Mouse (Mus musculus) ES-E14 (cell line): Measurements from ENCODE around the gene Ltbp2. TPM values are rescaled to one million over a fixed set of nuclear protein-coding genes. Genes with fewer than 3 reads are reported as not detected.

Experiments used
- DNase-seq: peaks from one replicate; pipeline ENCODE4 v3.0.0-alpha.2; 2013; ENCODE audit warnings: low read depth, low spot score
- H3K27ac ChIP-seq: 2 replicates; pipeline ENCODE4 v1.5.1; 2012; ENCODE audit warnings: low read depth, mild to moderate bottlenecking, low read length, moderate library complexity, mixed read lengths; ENCODE audit not compliant: poor library complexity, insufficient read depth, severe bottlenecking
- H3K36me3 ChIP-seq: 2 replicates; pipeline ENCODE4 v1.6.1; 2012; ENCODE audit warnings: mild to moderate bottlenecking, low read length, moderate library complexity, mixed read lengths; ENCODE audit not compliant: control insufficient read depth, poor library complexity, insufficient read depth, severe bottlenecking
- H3K4me1 ChIP-seq, 2 experiments: fragments of 150-350 bp in 1 of 2; sonication (generic) in 1 of 2; 2 replicates each; pipeline ENCODE4 v1.6.1; 2012; ENCODE audit warnings: low read length in 2 of 2, mild to moderate bottlenecking in 1 of 2, mixed read lengths in 1 of 2; ENCODE audit not compliant: control insufficient read depth in 2 of 2, insufficient read depth in 2 of 2, poor library complexity in 1 of 2
- H3K4me3 ChIP-seq, 2 experiments: fragments of 150-350 bp in 1 of 2; sonication (generic) in 1 of 2; 2 replicates each; pipeline ENCODE4 v1.5.1; 2012; ENCODE audit warnings: low read length in 2 of 2, low read depth in 1 of 2, mild to moderate bottlenecking in 1 of 2, mixed read lengths in 1 of 2; ENCODE audit not compliant: insufficient read depth in 1 of 2, poor library complexity in 1 of 2, severe bottlenecking in 1 of 2
- H3K9ac ChIP-seq: 2 replicates; pipeline ENCODE4 v1.6.1; 2012; ENCODE audit warnings: low read depth, mild to moderate bottlenecking, low read length, mixed read lengths; ENCODE audit not compliant: poor library complexity, insufficient read depth, severe bottlenecking
- H3K9me3 ChIP-seq: fragments of 150-350 bp; sonication (generic); 2 replicates; pipeline ENCODE4 v1.6.1; 2012; ENCODE audit warnings: low read depth, mild to moderate bottlenecking, low read length; ENCODE audit not compliant: control insufficient read depth, insufficient read depth
- CHD2 ChIP-seq: IDR thresholded peaks from 2 replicates; pipeline ENCODE4 v1.6.1; 2014; ENCODE audit warnings: mild to moderate bottlenecking, low read depth, low read length, inconsistent platforms
- HCFC1 ChIP-seq: IDR thresholded peaks from 2 replicates; pipeline ENCODE4 v1.6.1; 2012; ENCODE audit warnings: low read length, inconsistent platforms, borderline replicate concordance; ENCODE audit not compliant: insufficient read depth
- MAFK ChIP-seq: IDR thresholded peaks from 2 replicates; pipeline ENCODE4 v1.6.1; 2014; ENCODE audit warnings: mild to moderate bottlenecking, low read depth, low read length, inconsistent platforms; ENCODE audit not compliant: insufficient read depth
- ZC3H11A ChIP-seq: IDR thresholded peaks from 2 replicates; pipeline ENCODE4 v1.6.1; 2012; ENCODE audit warnings: low read depth, mild to moderate bottlenecking, inconsistent platforms, low read length, borderline replicate concordance
- ZNF384 ChIP-seq: IDR thresholded peaks from 2 replicates; pipeline ENCODE4 v1.6.1; 2012; ENCODE audit warnings: low read depth, low read length, inconsistent platforms
- in situ Hi-C, 2 experiments: fragments of 600-800 bp; cut with MboI; formaldehyde crosslinking; loops; one replicate each; pipeline ENCODE4 v1.15.1; 2025; ENCODE audit warnings: low sequenced_read_pairs in 2 of 2, inconsistent platforms in 1 of 2; ENCODE audit not compliant: unreplicated experiment in 2 of 2
- total RNA-seq: library from RNA; depleted of rRNA; stranded (reverse); fragments of 300-350 nt; gene quantifications from 2 replicates; pipeline ENCODE4 v1.2.3, GENCODE M21; 2012

The Ltbp2 gene
- total RNA-seq, 1 experiment = 1.8 TPM

- Histone ChIP-seq H3K4me3 (no peak overlapping the region), H3K36me3 (peaks cover 31% of the 10 kb centered on the region), H3K9me3 (no peaks in the 10 kb centered on the region), H3K9ac (no peak overlapping the region), H3K4me1 (no peaks in the 10 kb centered on the region), H3K27ac (no peak overlapping the region)
- TF ChIP-seq ZNF384 = no peak
- no peak for TF ChIP-seq CHD2
- peak; percentile 19; the same call in 1 of the 2 replicates for TF ChIP-seq ZC3H11A
- DNase-seq = no peak
- in situ Hi-C loops = loop anchor here in 1 of 2 experiments (10.0 kb wide), 1 partner anchor 104 kb away; no protein-coding TSS in a partner anchor
These were observed 117.3 kb downstream of the Ltbp2 start for GRCm38 (mm10) chr12:84759063-84759462.

GRCm38 (mm10) chr12:84756016-84756415 is 120.3 kb downstream of the Ltbp2 start:
- Histone ChIP-seq H3K4me3 (no peak overlapping the region), H3K9ac (no peak overlapping the region), H3K9me3 (no peaks in the 10 kb centered on the region), H3K4me1 (peaks cover 0 to 2% of the 10 kb centered on the region in 2 experiments; a peak in 1 of 4 replicates), H3K27ac (no peak overlapping the region), H3K36me3 (peaks cover 18% of the 10 kb centered on the region)
- in situ Hi-C loops = loop anchor here in 1 of 2 experiments (10.0 kb wide), 1 partner anchor 101 kb away; no protein-coding TSS in a partner anchor
- DNase-seq = no peak
- TF ChIP-seq ZNF384 = no peak
- no peak for TF ChIP-seq HCFC1
- no peak for TF ChIP-seq CHD2
- no peak for TF ChIP-seq MAFK

GRCm38 (mm10) chr12:84755008-84755695 is 121.2 kb downstream of the Ltbp2 start:
- Histone ChIP-seq H3K4me3 (no peak overlapping the region), H3K36me3 (peaks cover 13% of the 10 kb centered on the region), H3K4me1 (peaks cover 0 to 2% of the 10 kb centered on the region in 2 experiments; a peak in 1 of 4 replicates), H3K9me3 (no peaks in the 10 kb centered on the region), H3K27ac (no peak overlapping the region), H3K9ac (no peak overlapping the region)
- in situ Hi-C loops = loop anchor here in 1 of 2 experiments (10.0 kb wide), 1 partner anchor 100 kb away; no protein-coding TSS in a partner anchor
- DNase-seq = peak; percentile 40
- TF ChIP-seq HCFC1 (no peak), ZNF384 (peak; percentile 88), MAFK (no peak), ZC3H11A (peak; percentile 67; the same call in 1 of the 2 replicates)

- H3K9me3 ChIP-seq = no peaks in the 10 kb centered on the region
- in situ Hi-C loops = loop anchor here in 1 of 2 experiments (10.0 kb wide), 1 partner anchor 98 kb away; no protein-coding TSS in a partner anchor
- H3K27ac ChIP-seq = no peak overlapping the region
- no peak overlapping the region for H3K4me3 ChIP-seq
- H3K36me3 ChIP-seq = peaks cover 9% of the 10 kb centered on the region
- H3K9ac ChIP-seq = no peak overlapping the region
- TF ChIP-seq HCFC1 = no peak
- TF ChIP-seq MAFK = no peak
- H3K4me1 ChIP-seq = peaks cover 0 to 2% of the 10 kb centered on the region in 2 experiments; a peak in 1 of 4 replicates
- no peak for DNase-seq
These were observed 124.0 kb downstream of the Ltbp2 start for GRCm38 (mm10) chr12:84752131-84752977.
